Mouse (Mus musculus): ENCODE data around the gene Pou3f1.

- no peak for TF ChIP-seq CTCF (conservative IDR thresholded peaks at IDR 0.05; ENCODE audit: low read length)
- no peak for TF ChIP-seq NANOG (IDR thresholded peaks at IDR 0.05; ENCODE audit: borderline replicate concordance, low read length)
Observed at GRCm38 (mm10) chr4:124668078-124668477, 11.5 kb downstream of the Pou3f1 start.

Data from E14TG2a.4 (cell line).